Mouse (Mus musculus) MEL (cell line): Measurements from ENCODE around the gene Ciao2a. TPM values are rescaled to one million over a fixed set of nuclear protein-coding genes. Genes with fewer than 3 reads are reported as not detected.

Source experiments
- DNase-seq: peaks from one replicate; pipeline ENCODE4 v3.0.0; 2011; ENCODE audit warnings: low read depth, low spot score
- H3K27ac ChIP-seq: 2 replicates; pipeline ENCODE4 v1.5.1; 2012; ENCODE audit warnings: low read depth, mild to moderate bottlenecking, control low read depth, low read length, moderate library complexity; ENCODE audit not compliant: control insufficient read depth
- H3K27me3 ChIP-seq, 2 experiments: fragments of 150-350 bp in 1 of 2; sonication (generic) in 1 of 2; 2 replicates each; pipeline ENCODE4 v1.6.1; 2012; ENCODE audit warnings: low read length in 2 of 2, mild to moderate bottlenecking in 2 of 2, improper control_type of control experiment in 1 of 2, moderate library complexity in 1 of 2; ENCODE audit not compliant: insufficient read depth in 2 of 2, control insufficient read depth in 1 of 2
- H3K36me3 ChIP-seq, 2 experiments: 2 replicates each; pipeline ENCODE4 v1.6.1; 2012 to 2014; ENCODE audit warnings: low read length in 2 of 2, improper control_type of control experiment in 1 of 2, inconsistent platforms in 1 of 2, mild to moderate bottlenecking in 1 of 2; ENCODE audit not compliant: insufficient read depth in 2 of 2, control insufficient read depth in 1 of 2
- H3K4me1 ChIP-seq, 2 experiments: fragments of 150-350 bp in 1 of 2; sonication (generic) in 1 of 2; 2 replicates each; pipeline ENCODE4 v1.6.1; 2012; ENCODE audit warnings: low read length in 2 of 2, improper control_type of control experiment in 1 of 2, mild to moderate bottlenecking in 1 of 2; ENCODE audit not compliant: insufficient read depth in 2 of 2, control insufficient read depth in 1 of 2
- H3K4me3 ChIP-seq, 2 experiments: fragments of 150-350 bp in 1 of 2; sonication (generic) in 1 of 2; 2 replicates each; pipeline ENCODE4 v1.5.1; 2012; ENCODE audit warnings: low read depth in 2 of 2, low read length in 2 of 2, mild to moderate bottlenecking in 2 of 2, moderate library complexity in 2 of 2, control low read depth in 1 of 2, improper control_type of control experiment in 1 of 2; ENCODE audit not compliant: control insufficient read depth in 1 of 2, insufficient read depth in 1 of 2
- H3K79me2 ChIP-seq: 2 replicates; pipeline ENCODE4 v1.6.1; 2012; ENCODE audit warnings: mild to moderate bottlenecking, low read length, moderate library complexity; ENCODE audit not compliant: control insufficient read depth, poor library complexity, insufficient read depth
- H3K9ac ChIP-seq: 2 replicates; pipeline ENCODE4 v1.6.1; 2012; ENCODE audit warnings: low read depth, mild to moderate bottlenecking, control low read depth, low read length, moderate library complexity; ENCODE audit not compliant: control insufficient read depth, poor library complexity, severe bottlenecking
- H3K9me3 ChIP-seq: fragments of 150-350 bp; sonication (generic); replicated peaks from 2 replicates; pipeline ENCODE4 v1.6.1; 2012; ENCODE audit warnings: mild to moderate bottlenecking, low read length, improper control_type of control experiment, moderate library complexity; ENCODE audit not compliant: insufficient read depth
- BHLHE40 ChIP-seq: IDR thresholded peaks from 2 replicates; pipeline ENCODE4 v1.6.1; 2012; ENCODE audit warnings: low read depth, mild to moderate bottlenecking, inconsistent platforms, low read length, improper control_type of control experiment, borderline replicate concordance
- CHD1 ChIP-seq: IDR thresholded peaks from 2 replicates; pipeline ENCODE4 v1.6.1; 2012; ENCODE audit warnings: low read depth, mild to moderate bottlenecking, inconsistent platforms, low read length, improper control_type of control experiment
- EP300 ChIP-seq, 2 experiments: IDR thresholded peaks; 2 replicates each; pipeline ENCODE4 v1.6.1; 2011; ENCODE audit warnings: improper control_type of control experiment in 2 of 2, low read length in 2 of 2, low read depth in 1 of 2, mild to moderate bottlenecking in 1 of 2
- ETS1 ChIP-seq: IDR thresholded peaks from 2 replicates; pipeline ENCODE4 v1.6.1; 2012; ENCODE audit warnings: low read depth, mild to moderate bottlenecking, inconsistent platforms, low read length, improper control_type of control experiment, moderate library complexity
- GATA1 ChIP-seq: IDR thresholded peaks from 2 replicates; pipeline ENCODE4 v1.6.1; 2011; ENCODE audit warnings: low read depth, low read length, improper control_type of control experiment
- JUND ChIP-seq: IDR thresholded peaks from 2 replicates; pipeline ENCODE4 v1.6.1; 2011; ENCODE audit warnings: low read depth, mild to moderate bottlenecking, improper control_type of control experiment, low read length
- KAT2A ChIP-seq: conservative IDR thresholded peaks from 2 replicates; pipeline ENCODE4 v1.6.1; 2012; ENCODE audit warnings: low read depth, low read length, improper control_type of control experiment, inconsistent platforms
- MAFK ChIP-seq: IDR thresholded peaks from 2 replicates; pipeline ENCODE4 v1.6.1; 2011; ENCODE audit warnings: low read depth, mild to moderate bottlenecking, low read length, improper control_type of control experiment, borderline replicate concordance
- MAZ ChIP-seq: IDR thresholded peaks from 2 replicates; pipeline ENCODE4 v1.6.1; 2012; ENCODE audit warnings: low read depth, mild to moderate bottlenecking, inconsistent platforms, low read length, improper control_type of control experiment
- MEF2A ChIP-seq: IDR thresholded peaks from 2 replicates; pipeline ENCODE4 v1.6.1; 2014; ENCODE audit warnings: low read depth, mild to moderate bottlenecking, inconsistent platforms, low read length, improper control_type of control experiment; ENCODE audit not compliant: poor library complexity, insufficient replicate concordance, severe bottlenecking; ENCODE audit errors: extremely low read depth
- POLR2AphosphoS2 ChIP-seq: IDR thresholded peaks from 2 replicates; pipeline ENCODE4 v1.6.1; 2011; ENCODE audit warnings: low read length, improper control_type of control experiment
- RAD21 ChIP-seq: IDR thresholded peaks from 2 replicates; pipeline ENCODE4 v1.6.1; 2011; ENCODE audit warnings: mild to moderate bottlenecking, low read depth, low read length, improper control_type of control experiment
- RCOR1 ChIP-seq: IDR thresholded peaks from 2 replicates; pipeline ENCODE4 v1.6.1; 2012; ENCODE audit warnings: low read depth, mild to moderate bottlenecking, inconsistent platforms, low read length, improper control_type of control experiment
- SIN3A ChIP-seq: IDR thresholded peaks from 2 replicates; pipeline ENCODE4 v1.6.1; 2012; ENCODE audit warnings: low read length, improper control_type of control experiment, inconsistent platforms
- SMC3 ChIP-seq: IDR thresholded peaks from 2 replicates; pipeline ENCODE4 v1.6.1; 2011; ENCODE audit warnings: low read depth, low read length, improper control_type of control experiment
- TAL1 ChIP-seq: IDR thresholded peaks from 2 replicates; pipeline ENCODE4 v1.6.1; 2012; ENCODE audit warnings: mild to moderate bottlenecking, inconsistent platforms, low read length, moderate library complexity, mixed read lengths
- TBP ChIP-seq: IDR thresholded peaks from 2 replicates; pipeline ENCODE4 v1.8.0; 2011; ENCODE audit warnings: low read depth, low read length, improper control_type of control experiment
- TCF12 ChIP-seq: IDR thresholded peaks from 2 replicates; pipeline ENCODE4 v1.6.1; 2014; ENCODE audit warnings: low read depth, mild to moderate bottlenecking, inconsistent platforms, low read length, improper control_type of control experiment, moderate library complexity
- USF2 ChIP-seq, 2 experiments: IDR thresholded peaks; 2 replicates each; pipeline ENCODE4 v1.6.1; 2011 to 2012; ENCODE audit warnings: improper control_type of control experiment in 2 of 2, low read length in 2 of 2, borderline replicate concordance in 1 of 2, inconsistent platforms in 1 of 2, low read depth in 1 of 2, mild to moderate bottlenecking in 1 of 2; ENCODE audit not compliant: insufficient read depth in 1 of 2
- ZKSCAN1 ChIP-seq: IDR thresholded peaks from 2 replicates; pipeline ENCODE4 v1.6.1; 2012; ENCODE audit warnings: low read depth, mild to moderate bottlenecking, inconsistent platforms, low read length, improper control_type of control experiment, moderate library complexity
- ZMIZ1 ChIP-seq: IDR thresholded peaks from 2 replicates; pipeline ENCODE4 v1.6.1; 2012; ENCODE audit warnings: low read depth, mild to moderate bottlenecking, inconsistent platforms, low read length, improper control_type of control experiment, moderate library complexity
- ZNF384 ChIP-seq: IDR thresholded peaks from 2 replicates; pipeline ENCODE4 v1.6.1; 2012; ENCODE audit warnings: low read depth, mild to moderate bottlenecking, inconsistent platforms, low read length, improper control_type of control experiment
- polyA plus RNA-seq, 2 experiments: library from polyadenylated mRNA; stranded (reverse) in 1 of 2; unstranded in 1 of 2; fragments of >175 nt in 1 of 2; fragments of >200 nt in 1 of 2; gene quantifications; 2 replicates each; pipeline versions ENCODE4 v1.2.1 to v1.2.4; 2012; ENCODE audit warnings: low replicate concordance in 2 of 2, low read depth in 1 of 2; ENCODE audit not compliant: insufficient read length in 2 of 2, insufficient read depth in 1 of 2, missing spikeins in 1 of 2
- total RNA-seq: library from RNA; depleted of rRNA; stranded (reverse); fragments of 300-350 nt; gene quantifications from 2 replicates; pipeline ENCODE4 v1.2.3, GENCODE M21; 2012

Ciao2a gene
- total and polyA plus RNA-seq, 3 experiments: 88.1 to 121 TPM; not detected in 1

DNA sequence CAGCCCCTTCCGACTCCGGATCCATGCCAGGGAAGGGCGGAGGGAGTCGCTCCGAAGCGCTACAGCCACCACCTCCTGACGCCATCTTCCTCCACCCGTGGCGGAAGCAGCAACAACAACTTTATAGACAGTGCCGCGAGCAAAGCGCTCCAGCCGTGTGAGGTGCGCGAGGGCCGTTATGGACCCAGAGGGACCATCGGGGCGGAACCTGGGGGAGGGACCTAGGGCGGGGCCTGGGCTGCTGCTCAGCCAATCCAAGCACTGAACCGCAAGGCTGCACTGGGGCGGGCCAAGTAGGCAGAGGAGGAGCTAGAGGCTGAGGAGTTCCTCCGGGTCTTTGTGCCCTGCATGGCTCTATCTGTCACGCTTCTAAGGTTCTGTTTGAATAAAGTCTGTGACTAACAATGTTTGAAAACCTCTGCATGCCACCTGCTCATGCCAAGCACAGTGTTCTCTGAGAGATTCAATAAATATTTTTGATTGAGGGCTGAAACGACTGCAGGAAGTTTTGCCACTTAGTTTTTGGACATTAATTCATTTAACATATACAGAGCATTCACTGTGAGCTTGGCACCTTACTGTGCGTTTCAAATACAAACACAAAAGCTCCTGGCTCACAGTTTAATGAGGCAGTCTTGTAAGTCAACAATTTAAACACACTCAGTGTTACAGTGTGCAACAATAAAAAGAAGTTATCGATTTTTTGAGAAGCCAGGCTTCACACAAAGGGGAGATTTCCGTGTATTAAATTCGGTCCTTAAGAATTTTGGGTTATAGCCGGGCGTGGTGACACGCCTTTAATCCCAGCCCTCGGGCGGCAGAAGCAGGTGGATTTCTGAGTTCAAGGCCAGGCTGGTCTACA lies 1.5 kb upstream of the Ciao2a start (continued):
- TF ChIP-seq TAL1: no peak
- peak; percentile 80 for TF ChIP-seq TCF12
- no peak; the same call in 1 of the 2 replicates for TF ChIP-seq RAD21
- TF ChIP-seq ETS1: peak; percentile 74

- Histone ChIP-seq H3K36me3 (peaks cover 0 to 40% of the 10 kb centered on the region in 2 experiments; a peak in 2 of 4 replicates), H3K27me3 (no peaks in the 10 kb centered on the region), H3K4me3 (peak overlapping the region; percentile 57 to 63), H3K9me3 (no peaks in the 10 kb centered on the region), H3K27ac (peak overlapping the region; percentile 91), H3K9ac (peak overlapping the region; percentile 73), H3K79me2 (peaks cover 43% of the 10 kb centered on the region), H3K4me1 (peaks cover 6 to 30% of the 10 kb centered on the region in 2 experiments)
- no peak for TF ChIP-seq ZKSCAN1
- no peak for TF ChIP-seq BHLHE40
- no peak for TF ChIP-seq SMC3
- no peak for TF ChIP-seq KAT2A
- TF ChIP-seq EP300 (IDR thresholded peaks at IDR 0.05; ENCODE audit: low read depth in 1 of 2, low read length in 2 of 2): peak in 1 of 2 experiments; percentile 61; a peak in 3 of 4 replicates
- TF ChIP-seq TAL1: no peak; the same call in 1 of the 2 replicates
- no peak for TF ChIP-seq MAFK
- TF ChIP-seq TBP: no peak
- TF ChIP-seq JUND: no peak
- peak; percentile 53; the same call in 1 of the 2 replicates for TF ChIP-seq RCOR1
- TF ChIP-seq ZMIZ1: peak; percentile 61
- TF ChIP-seq ETS1: peak; percentile 58; the same call in 1 of the 2 replicates
- TF ChIP-seq CHD1: peak; percentile 70; the same call in 1 of the 2 replicates
- peak; percentile 3 for TF ChIP-seq GATA1
- no peak for TF ChIP-seq USF2 (IDR thresholded peaks at IDR 0.05; ENCODE audit: borderline replicate concordance in 1 of 2, insufficient read depth in 1 of 2, low read depth in 1 of 2, low read length in 2 of 2)
- TF ChIP-seq MEF2A: peak; percentile 52; the same call in 1 of the 2 replicates
- TF ChIP-seq ZNF384: peak; percentile 84
- TF ChIP-seq MAZ: no peak
- TF ChIP-seq POLR2AphosphoS2: peak; percentile 17
- TF ChIP-seq SIN3A: no peak
- peak; percentile 74 for DNase-seq
Measured at GRCm38 (mm10) chr9:66125543-66126455, 612 bp upstream of the Ciao2a start.
